Mouse (Mus musculus) forebrain, embryonic 13.5 days (tissue): ENCODE results near the gene Capn9. TPM values are rescaled to one million over a fixed set of nuclear protein-coding genes. Genes with fewer than 3 reads are reported as not detected.

Source experiments
- ATAC-seq: fragments of 200-750 bp; cut with Nextera tagmentation; 2 replicates; pipeline ENCODE4 v1.8.0; 2017
- H3K27ac ChIP-seq: fragments of 300-500 bp; sonication (generic); 2 replicates; pipeline ENCODE4 v1.5.1; 2015; ENCODE audit warnings: inconsistent platforms, mild to moderate bottlenecking, moderate library complexity
- H3K27me3 ChIP-seq: fragments of 300-500 bp; sonication (generic); 2 replicates; pipeline ENCODE4 v1.6.1; 2015; ENCODE audit warnings: mild to moderate bottlenecking, inconsistent platforms
- H3K36me3 ChIP-seq: fragments of 300-500 bp; sonication (generic); 2 replicates; pipeline ENCODE4 v1.6.1; 2015; ENCODE audit warnings: mild to moderate bottlenecking, inconsistent platforms; ENCODE audit not compliant: poor library complexity, severe bottlenecking
- H3K4me1 ChIP-seq: fragments of 300-500 bp; sonication (generic); 2 replicates; pipeline ENCODE4 v1.6.1; 2015; ENCODE audit warnings: inconsistent platforms
- H3K4me2 ChIP-seq: fragments of 300-500 bp; sonication (generic); 2 replicates; pipeline ENCODE4 v1.6.1; 2015; ENCODE audit warnings: inconsistent platforms, mild to moderate bottlenecking, moderate library complexity
- H3K4me3 ChIP-seq: fragments of 300-500 bp; sonication (generic); 2 replicates; pipeline ENCODE4 v1.5.1; 2015; ENCODE audit warnings: mild to moderate bottlenecking, inconsistent platforms
- H3K9ac ChIP-seq: fragments of 300-500 bp; sonication (generic); 2 replicates; pipeline ENCODE4 v1.6.1; 2015; ENCODE audit warnings: mild to moderate bottlenecking, inconsistent platforms
- H3K9me3 ChIP-seq: fragments of 300-500 bp; sonication (generic); replicated peaks from 2 replicates; pipeline ENCODE4 v1.6.1; 2016; ENCODE audit warnings: inconsistent platforms
- WGBS: fragments of 180-500 bp; shearing (Covaris S2); methylation state at CpG from one replicate; pipeline ENCODE4 v1.1.7; 2015; 5-methylcytosine and 5-hydroxymethylcytosine counted together
- polyA plus RNA-seq: library from polyadenylated mRNA; unstranded; fragments of >200 nt; fragmentation: Nextera tagmentation; extraction: Ambion mirVana; gene quantifications from 2 replicates; pipeline ENCODE4 v1.2.1, GENCODE M21; 2015

Capn9 gene
- 0.06 TPM in 1 of 2 replicates, not detected in the other for polyA plus RNA-seq

GRCm38 (mm10) chr8:124575811-124576210 lies at the start of gene Capn9:
Gene Capn9, plus strand, starts transcription at chr8:124576111.
- no peak within 1 kb of the TSS for H3K4me3 ChIP-seq
- H3K27me3 ChIP-seq, result no peaks in the 10 kb centered on the region
- H3K9me3 ChIP-seq, result no peaks in the 10 kb centered on the region
- H3K36me3 ChIP-seq, result no peaks in the 10 kb centered on the region
- H3K4me2 ChIP-seq, result no peak within 1 kb of the TSS
- H3K4me1 ChIP-seq, result no peaks in the 10 kb centered on the region
- WGBS, result 92% methylated on average over 8 of the region's 8 CpGs
- no peak within 1 kb of the TSS for H3K27ac ChIP-seq
- H3K9ac ChIP-seq, result no peak within 1 kb of the TSS
- ATAC-seq, result no peak

- no peaks in the 10 kb centered on the region for H3K9me3 ChIP-seq
- H3K4me1 ChIP-seq, result peaks cover 14% of the 10 kb centered on the region
- no peak overlapping the region for H3K4me2 ChIP-seq
- H3K36me3 ChIP-seq, result peaks cover 62% of the 10 kb centered on the region
- no peak overlapping the region for H3K9ac ChIP-seq
- no peak overlapping the region for H3K4me3 ChIP-seq
- ATAC-seq, result no peak
- H3K27ac ChIP-seq, result no peak overlapping the region
- H3K27me3 ChIP-seq, result no peaks in the 10 kb centered on the region
- WGBS, result 94% methylated on average over 11 of the region's 11 CpGs
Observed at GRCm38 (mm10) chr8:124526261-124526660, 49.6 kb upstream of the Capn9 start.

DNA sequence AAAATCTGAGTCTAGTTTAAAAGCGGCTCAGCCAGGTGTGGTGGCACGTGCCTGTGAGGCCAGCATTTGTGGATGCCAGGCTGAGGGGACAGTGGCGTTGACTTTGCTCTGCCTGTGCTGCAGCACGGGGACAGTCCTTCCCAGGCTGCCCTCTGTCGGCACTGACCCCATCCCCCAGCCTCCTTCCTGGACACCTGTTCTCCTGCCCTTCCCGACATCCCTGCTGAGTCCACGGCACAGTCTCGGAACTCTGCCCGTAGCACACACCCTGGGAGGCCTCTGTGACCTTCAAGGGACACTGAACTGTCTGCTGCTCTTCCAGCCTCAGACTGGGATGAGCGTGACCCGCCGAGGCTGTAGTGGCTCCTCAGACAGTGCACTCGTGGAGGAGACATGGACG lies 45.8 kb upstream of the Capn9 start:
- Histone ChIP-seq H3K4me3 (no peak overlapping the region), H3K27me3 (no peaks in the 10 kb centered on the region), H3K36me3 (peaks cover 94% of the 10 kb centered on the region), H3K4me1 (no peaks in the 10 kb centered on the region), H3K27ac (no peak overlapping the region), H3K9me3 (no peaks in the 10 kb centered on the region), H3K9ac (no peak overlapping the region), H3K4me2 (no peak overlapping the region)
- 91% methylated on average over 14 of the region's 14 CpGs for WGBS
- no peak for ATAC-seq

DNA sequence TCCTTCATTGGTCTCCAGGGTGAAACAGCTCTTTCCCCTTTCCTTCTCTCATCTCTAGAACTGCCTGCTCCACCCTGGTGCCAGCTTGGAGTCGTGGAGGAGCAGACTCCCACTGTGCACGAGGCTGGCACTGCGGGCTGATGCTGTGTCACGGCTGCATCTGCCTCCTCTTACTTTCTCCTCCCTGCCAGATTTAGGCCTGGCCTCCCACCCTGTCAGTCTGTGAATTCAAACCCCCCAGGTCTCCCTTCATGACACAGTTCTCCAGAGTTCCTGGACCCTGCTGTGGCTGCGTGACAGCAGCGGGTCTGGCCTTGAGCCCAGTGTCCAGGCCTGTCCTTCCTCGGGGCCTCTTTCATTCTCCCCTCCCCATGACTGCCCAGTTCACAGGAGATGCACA lies 45.4 kb upstream of the Capn9 start:
- no peak overlapping the region for H3K27ac ChIP-seq
- H3K9ac ChIP-seq, result no peak overlapping the region
- H3K4me3 ChIP-seq, result no peak overlapping the region
- no peaks in the 10 kb centered on the region for H3K4me1 ChIP-seq
- H3K36me3 ChIP-seq, result peaks cover 96% of the 10 kb centered on the region
- H3K4me2 ChIP-seq, result no peak overlapping the region
- 95% methylated on average over 7 of the region's 7 CpGs for WGBS
- no peak for ATAC-seq
- H3K9me3 ChIP-seq, result no peaks in the 10 kb centered on the region
- H3K27me3 ChIP-seq, result no peaks in the 10 kb centered on the region

DNA sequence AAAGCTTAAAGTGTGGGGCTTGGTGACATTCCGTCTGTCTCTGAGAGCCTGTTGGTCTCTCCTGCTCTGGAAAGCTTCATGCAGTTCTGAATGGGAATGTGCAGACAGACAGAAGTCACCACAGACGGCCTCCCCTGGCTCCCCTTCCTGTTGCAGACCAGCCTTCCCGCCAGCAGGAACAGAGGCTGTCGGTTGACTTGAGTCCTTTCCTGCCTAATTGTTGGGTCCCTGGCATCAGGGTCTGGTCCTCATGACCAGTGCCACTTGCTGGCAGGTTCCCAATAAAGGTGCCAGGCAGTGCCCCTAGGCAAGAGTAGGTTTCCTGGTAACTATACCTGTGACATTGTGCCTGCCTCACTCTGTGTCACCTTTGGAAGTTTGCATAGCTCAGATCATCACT lies 44.9 kb upstream of the Capn9 start:
- no peaks in the 10 kb centered on the region for H3K4me1 ChIP-seq
- no peak overlapping the region for H3K4me2 ChIP-seq
- ATAC-seq, result no peak
- 92% methylated on average over 4 of the region's 4 CpGs for WGBS
- H3K9me3 ChIP-seq, result no peaks in the 10 kb centered on the region
- H3K36me3 ChIP-seq, result peaks cover 96% of the 10 kb centered on the region
- no peak overlapping the region for H3K4me3 ChIP-seq
- H3K27ac ChIP-seq, result no peak overlapping the region
- H3K27me3 ChIP-seq, result no peaks in the 10 kb centered on the region
- H3K9ac ChIP-seq, result no peak overlapping the region

DNA sequence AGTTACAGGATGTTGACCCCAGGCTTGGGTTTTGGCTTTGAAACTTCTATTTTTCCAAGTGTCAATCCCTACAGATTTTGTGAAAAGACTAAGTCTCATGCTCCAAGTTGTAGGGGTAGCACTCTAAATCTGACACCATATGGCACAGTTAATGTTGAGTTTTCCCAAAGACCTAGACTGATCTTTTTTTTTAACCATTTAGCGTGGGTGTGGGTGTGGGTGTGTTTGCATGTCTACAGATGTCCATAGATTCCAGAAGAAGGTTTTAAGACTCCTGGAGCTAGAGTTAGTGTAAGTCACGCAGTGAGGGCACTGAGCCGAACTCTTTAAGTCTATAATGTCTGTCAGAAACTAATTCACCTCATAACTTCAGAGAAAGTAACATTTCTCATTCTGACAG lies 43.3 kb upstream of the Capn9 start:
- no peak overlapping the region for H3K27ac ChIP-seq
- ATAC-seq, result no peak
- no peaks in the 10 kb centered on the region for H3K4me1 ChIP-seq
- peaks cover 88% of the 10 kb centered on the region for H3K36me3 ChIP-seq
- 92% methylated on average over 3 of the region's 3 CpGs for WGBS
- no peaks in the 10 kb centered on the region for H3K27me3 ChIP-seq
- no peaks in the 10 kb centered on the region for H3K9me3 ChIP-seq
- no peak overlapping the region for H3K4me3 ChIP-seq
- no peak overlapping the region for H3K4me2 ChIP-seq
- H3K9ac ChIP-seq, result no peak overlapping the region

- H3K4me3 ChIP-seq, result no peak overlapping the region
- no peak overlapping the region for H3K9ac ChIP-seq
- H3K27me3 ChIP-seq, result no peaks in the 10 kb centered on the region
- H3K4me1 ChIP-seq, result no peaks in the 10 kb centered on the region
- no peak overlapping the region for H3K27ac ChIP-seq
- peaks cover 92% of the 10 kb centered on the region for H3K36me3 ChIP-seq
- no peak for ATAC-seq
- no peaks in the 10 kb centered on the region for H3K9me3 ChIP-seq
- no peak overlapping the region for H3K4me2 ChIP-seq
- 86% methylated on average over 5 of the region's 5 CpGs for WGBS
Observed at GRCm38 (mm10) chr8:124535451-124535850, 40.5 kb upstream of the Capn9 start.

DNA sequence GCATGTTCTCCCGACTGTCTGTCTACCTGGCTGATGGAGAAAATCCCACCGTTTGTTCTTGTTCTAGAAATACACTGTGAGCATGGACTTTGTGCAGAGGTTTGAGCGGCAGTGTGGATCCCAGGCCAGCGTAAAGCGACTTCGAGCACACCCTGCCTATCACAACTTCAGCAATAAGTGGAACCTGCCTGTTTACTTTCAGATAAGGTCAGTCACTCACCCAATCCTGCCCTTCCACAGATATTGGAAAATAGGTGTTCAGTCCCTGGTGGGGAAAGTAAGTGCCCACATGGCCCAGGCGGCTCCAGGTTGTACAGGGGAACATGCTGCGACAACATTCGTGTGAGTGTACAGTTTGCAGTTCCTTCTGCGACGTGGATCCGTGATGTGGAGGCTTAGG lies 35.0 kb upstream of the Capn9 start:
- Histone ChIP-seq H3K27me3 (no peaks in the 10 kb centered on the region), H3K36me3 (peaks cover 92% of the 10 kb centered on the region), H3K4me1 (no peaks in the 10 kb centered on the region), H3K4me2 (no peak overlapping the region), H3K4me3 (no peak overlapping the region), H3K27ac (no peak overlapping the region), H3K9ac (no peak overlapping the region), H3K9me3 (no peaks in the 10 kb centered on the region)
- 97% methylated on average over 12 of the region's 12 CpGs for WGBS
- ATAC-seq, result no peak

DNA sequence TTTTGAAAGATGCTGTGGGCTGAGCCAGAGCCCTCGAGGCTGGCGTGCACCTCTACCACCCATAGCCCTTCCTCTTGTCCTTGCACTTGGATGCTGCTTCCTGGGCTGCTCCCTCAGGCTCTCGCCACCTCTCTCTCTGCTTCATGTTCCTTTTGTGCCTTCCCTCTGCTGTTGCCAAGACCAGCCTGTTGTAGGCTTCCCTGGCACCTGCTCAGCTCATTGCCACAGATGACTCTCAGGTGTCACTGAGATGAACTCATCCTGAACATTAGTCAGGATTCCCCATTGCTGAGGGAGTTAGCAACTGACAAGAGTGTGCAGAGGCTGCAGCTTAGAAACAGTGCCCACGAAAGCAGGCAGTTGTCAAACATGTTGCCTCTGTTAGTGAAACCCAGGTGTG lies 33.9 kb upstream of the Capn9 start:
- Histone ChIP-seq H3K4me1 (no peaks in the 10 kb centered on the region), H3K9ac (no peak overlapping the region), H3K9me3 (no peaks in the 10 kb centered on the region), H3K27ac (no peak overlapping the region), H3K4me2 (no peak overlapping the region), H3K4me3 (no peak overlapping the region), H3K36me3 (peaks cover 97% of the 10 kb centered on the region), H3K27me3 (no peaks in the 10 kb centered on the region)
- WGBS, result 92% methylated on average over 4 of the region's 4 CpGs
- ATAC-seq, result no peak

- 92% methylated on average over 5 of the region's 5 CpGs for WGBS
- H3K36me3 ChIP-seq, result peaks cover 100% of the 10 kb centered on the region
- H3K4me1 ChIP-seq, result no peaks in the 10 kb centered on the region
- ATAC-seq, result no peak
- no peak overlapping the region for H3K9ac ChIP-seq
- H3K9me3 ChIP-seq, result no peaks in the 10 kb centered on the region
- no peak overlapping the region for H3K4me2 ChIP-seq
- no peak overlapping the region for H3K4me3 ChIP-seq
- H3K27me3 ChIP-seq, result no peaks in the 10 kb centered on the region
- no peak overlapping the region for H3K27ac ChIP-seq
Observed at GRCm38 (mm10) chr8:124543272-124543671, 32.6 kb upstream of the Capn9 start.

DNA sequence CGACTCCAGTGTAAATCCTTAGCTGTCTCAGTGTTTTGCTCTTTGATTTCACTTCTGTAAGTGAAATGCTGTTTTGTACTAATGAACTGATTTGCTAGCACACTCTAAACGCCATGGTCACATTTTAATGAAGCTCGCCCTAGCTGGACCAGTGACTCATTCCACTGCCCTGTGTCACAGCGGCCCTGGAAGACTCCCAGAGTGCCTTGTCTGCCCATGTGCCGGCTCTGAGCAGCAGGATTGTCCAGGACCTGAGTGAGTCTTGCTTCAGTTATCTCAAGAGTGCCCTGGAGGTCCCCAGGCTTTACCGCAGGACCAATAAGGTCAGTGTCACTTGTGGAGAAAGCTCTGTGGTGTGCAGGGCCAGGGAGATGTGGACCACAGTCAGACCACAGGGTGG lies 29.5 kb upstream of the Capn9 start:
- Histone ChIP-seq H3K4me3 (no peak overlapping the region), H3K36me3 (peaks cover 97% of the 10 kb centered on the region), H3K27ac (no peak overlapping the region), H3K9me3 (no peaks in the 10 kb centered on the region), H3K4me1 (no peaks in the 10 kb centered on the region), H3K9ac (no peak overlapping the region), H3K4me2 (no peak overlapping the region), H3K27me3 (no peaks in the 10 kb centered on the region)
- no peak for ATAC-seq
- WGBS, result 93% methylated on average over 6 of the region's 6 CpGs

GRCm38 (mm10) chr8:124546815-124547214 lies 29.1 kb upstream of the Capn9 start:
- Histone ChIP-seq H3K4me2 (no peak overlapping the region), H3K27me3 (no peaks in the 10 kb centered on the region), H3K36me3 (peaks cover 97% of the 10 kb centered on the region), H3K9me3 (no peaks in the 10 kb centered on the region), H3K4me1 (no peaks in the 10 kb centered on the region), H3K9ac (no peak overlapping the region), H3K27ac (no peak overlapping the region), H3K4me3 (no peak overlapping the region)
- ATAC-seq, result no peak
- 96% methylated on average over 7 of the region's 7 CpGs for WGBS

GRCm38 (mm10) chr8:124547269-124547668 lies 28.6 kb upstream of the Capn9 start:
- H3K9ac ChIP-seq, result no peak overlapping the region
- no peak overlapping the region for H3K4me2 ChIP-seq
- H3K9me3 ChIP-seq, result no peaks in the 10 kb centered on the region
- H3K27ac ChIP-seq, result no peak overlapping the region
- peaks cover 97% of the 10 kb centered on the region for H3K36me3 ChIP-seq
- no peak overlapping the region for H3K4me3 ChIP-seq
- ATAC-seq, result no peak
- H3K4me1 ChIP-seq, result no peaks in the 10 kb centered on the region
- 89% methylated on average over 11 of the region's 11 CpGs for WGBS
- H3K27me3 ChIP-seq, result no peaks in the 10 kb centered on the region
